Mouse (Mus musculus): ENCODE data around the gene Cfap43. TPM values are rescaled to one million over a fixed set of nuclear protein-coding genes. Genes with fewer than 3 reads are reported as not detected.
A peak's percentile ranks its signal among the peaks of the same experiment; 100 is the strongest.

Cfap43 gene
- polyA plus RNA-seq, 1 experiment from 2014 or later, result 0.16 TPM

GRCm38 (mm10) chr19:47885191-47885743 lies 33.8 kb downstream of the Cfap43 start:
- Histone ChIP-seq H3K36me3 (ENCODE audit: control insufficient read depth, insufficient read depth) (no peaks in the 10 kb centered on the region), H3K9ac (ENCODE audit: low read depth, low read length) (no peak overlapping the region), H3K4me2 (replicated peaks; ENCODE audit: low read depth) (no peak overlapping the region), H3K4me3 (ENCODE audit: low read depth, low read length) (no peak overlapping the region), H3K4me1 (replicated peaks; ENCODE audit: control insufficient read depth, insufficient read depth, low read length) (no peaks in the 10 kb centered on the region), H3K27ac (ENCODE audit: low read depth, low read length) (no peak overlapping the region), H3K27me3 (replicated peaks; ENCODE audit: control insufficient read depth, insufficient read depth, low read length) (no peaks in the 10 kb centered on the region), H3K9me3 (ENCODE audit: control insufficient read depth) (no peaks in the 10 kb centered on the region)
- no peak for TF ChIP-seq CTCF (IDR thresholded peaks at IDR 0.05; ENCODE audit: low read depth)
- 57% methylated on average over 7 of the region's 7 CpGs for WGBS
- ATAC-seq, result no peak

- no peak for ATAC-seq
- no peaks in the 10 kb centered on the region for H3K9me3 ChIP-seq (ENCODE audit: control insufficient read depth)
- no peaks in the 10 kb centered on the region for H3K27me3 ChIP-seq (replicated peaks; ENCODE audit: control insufficient read depth, insufficient read depth, low read length)
- H3K27ac ChIP-seq (ENCODE audit: low read depth, low read length), result no peak overlapping the region
- WGBS, result 73% methylated on average over 13 of the region's 13 CpGs
- no peak overlapping the region for H3K9ac ChIP-seq (ENCODE audit: low read depth, low read length)
- H3K36me3 ChIP-seq (ENCODE audit: control insufficient read depth, insufficient read depth), result no peaks in the 10 kb centered on the region
- no peak for TF ChIP-seq CTCF (IDR thresholded peaks at IDR 0.05; ENCODE audit: low read depth)
- no peak overlapping the region for H3K4me2 ChIP-seq (replicated peaks; ENCODE audit: low read depth)
- H3K4me1 ChIP-seq (replicated peaks; ENCODE audit: control insufficient read depth, insufficient read depth, low read length), result no peaks in the 10 kb centered on the region
- no peak overlapping the region for H3K4me3 ChIP-seq (ENCODE audit: low read depth, low read length)
Measured at GRCm38 (mm10) chr19:47884296-47885085, 34.6 kb downstream of the Cfap43 start.

GRCm38 (mm10) chr19:47882882-47883254 lies 36.2 kb downstream of the Cfap43 start:
- Histone ChIP-seq H3K4me3 (ENCODE audit: low read depth, low read length) (no peak overlapping the region), H3K9me3 (ENCODE audit: control insufficient read depth) (no peaks in the 10 kb centered on the region), H3K9ac (ENCODE audit: low read depth, low read length) (no peak overlapping the region), H3K27me3 (replicated peaks; ENCODE audit: control insufficient read depth, insufficient read depth, low read length) (no peaks in the 10 kb centered on the region), H3K4me1 (replicated peaks; ENCODE audit: control insufficient read depth, insufficient read depth, low read length) (no peaks in the 10 kb centered on the region), H3K27ac (ENCODE audit: low read depth, low read length) (no peak overlapping the region), H3K36me3 (ENCODE audit: control insufficient read depth, insufficient read depth) (no peaks in the 10 kb centered on the region), H3K4me2 (replicated peaks; ENCODE audit: low read depth) (no peak overlapping the region)
- no peak for ATAC-seq
- WGBS, result 59% methylated on average over 9 of the region's 9 CpGs
- no peak for TF ChIP-seq CTCF (IDR thresholded peaks at IDR 0.05; ENCODE audit: low read depth)

- no peak overlapping the region for H3K4me3 ChIP-seq (ENCODE audit: low read depth, low read length)
- H3K4me2 ChIP-seq (replicated peaks; ENCODE audit: low read depth), result no peak overlapping the region
- WGBS, result 21% methylated on average over 11 of the region's 11 CpGs
- H3K4me1 ChIP-seq (replicated peaks; ENCODE audit: control insufficient read depth, insufficient read depth, low read length), result no peaks in the 10 kb centered on the region
- no peaks in the 10 kb centered on the region for H3K9me3 ChIP-seq (ENCODE audit: control insufficient read depth)
- no peak overlapping the region for H3K9ac ChIP-seq (ENCODE audit: low read depth, low read length)
- H3K27ac ChIP-seq (ENCODE audit: low read depth, low read length), result no peak overlapping the region
- no peaks in the 10 kb centered on the region for H3K36me3 ChIP-seq (ENCODE audit: control insufficient read depth, insufficient read depth)
- peak; percentile 100 for TF ChIP-seq CTCF (IDR thresholded peaks at IDR 0.05; ENCODE audit: low read depth)
- no peaks in the 10 kb centered on the region for H3K27me3 ChIP-seq (replicated peaks; ENCODE audit: control insufficient read depth, insufficient read depth, low read length)
- no peak for ATAC-seq
Measured at GRCm38 (mm10) chr19:47882151-47882881, 36.8 kb downstream of the Cfap43 start.

- H3K9ac ChIP-seq (ENCODE audit: low read depth, low read length), result no peak overlapping the region
- 74% methylated on average over 7 of the region's 7 CpGs for WGBS
- ATAC-seq, result no peak
- H3K4me3 ChIP-seq (ENCODE audit: low read depth, low read length), result no peak overlapping the region
- no peaks in the 10 kb centered on the region for H3K4me1 ChIP-seq (replicated peaks; ENCODE audit: control insufficient read depth, insufficient read depth, low read length)
- no peak overlapping the region for H3K4me2 ChIP-seq (replicated peaks; ENCODE audit: low read depth)
- H3K27me3 ChIP-seq (replicated peaks; ENCODE audit: control insufficient read depth, insufficient read depth, low read length), result no peaks in the 10 kb centered on the region
- no peak for TF ChIP-seq CTCF (IDR thresholded peaks at IDR 0.05; ENCODE audit: low read depth)
- no peak overlapping the region for H3K27ac ChIP-seq (ENCODE audit: low read depth, low read length)
- no peaks in the 10 kb centered on the region for H3K36me3 ChIP-seq (ENCODE audit: control insufficient read depth, insufficient read depth)
- no peaks in the 10 kb centered on the region for H3K9me3 ChIP-seq (ENCODE audit: control insufficient read depth)
Measured at GRCm38 (mm10) chr19:47881538-47881937, 37.5 kb downstream of the Cfap43 start.

GRCm38 (mm10) chr19:47876252-47876651 lies 42.8 kb downstream of the Cfap43 start:
- H3K27me3 ChIP-seq (replicated peaks; ENCODE audit: control insufficient read depth, insufficient read depth, low read length), result no peaks in the 10 kb centered on the region
- H3K4me1 ChIP-seq (replicated peaks; ENCODE audit: control insufficient read depth, insufficient read depth, low read length), result no peaks in the 10 kb centered on the region
- H3K4me2 ChIP-seq (replicated peaks; ENCODE audit: low read depth), result no peak overlapping the region
- TF ChIP-seq CTCF (IDR thresholded peaks at IDR 0.05; ENCODE audit: low read depth), result no peak
- no peak overlapping the region for H3K9ac ChIP-seq (ENCODE audit: low read depth, low read length)
- WGBS, result 46% methylated on average over 15 of the region's 15 CpGs
- no peak overlapping the region for H3K27ac ChIP-seq (ENCODE audit: low read depth, low read length)
- no peak for ATAC-seq
- H3K36me3 ChIP-seq (ENCODE audit: control insufficient read depth, insufficient read depth), result no peaks in the 10 kb centered on the region
- no peaks in the 10 kb centered on the region for H3K9me3 ChIP-seq (ENCODE audit: control insufficient read depth)
- no peak overlapping the region for H3K4me3 ChIP-seq (ENCODE audit: low read depth, low read length)
